In the genomic region with DNA sequence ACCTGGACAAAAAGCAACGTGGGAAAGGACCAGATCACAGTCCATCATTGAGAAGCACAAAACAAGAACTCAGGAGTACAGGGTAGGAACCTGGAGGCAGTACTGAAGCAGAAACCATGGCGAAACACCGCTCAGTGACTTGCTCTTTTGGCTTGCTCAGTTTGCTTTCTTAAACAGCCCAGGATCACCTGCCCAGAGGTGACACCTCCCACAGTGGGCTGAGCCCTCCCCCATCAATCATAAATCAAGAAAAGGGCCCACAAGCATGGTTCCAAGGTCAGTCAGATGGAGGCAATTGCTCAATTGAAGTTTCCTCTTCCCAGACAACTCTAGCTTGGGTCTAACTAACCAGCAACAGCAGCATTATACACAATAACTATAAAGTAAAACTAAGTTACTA, we compare ENCODE assay signal across 25 mouse cellular contexts. TPM values are rescaled to one million over a fixed set of nuclear protein-coding genes. Genes with fewer than 3 reads are reported as not detected.
DNase-seq lines count a peak whose midpoint lies in the region; ATAC-seq and TF ChIP-seq lines count a peak whose summit lies in the region.
"Had no signal": no experiment of that assay in that cellular context is flagged by ENCODE, and none has a peak within 500 bp of the region (broad histone marks: within the 10 kb centered on the region; RNA-seq: fewer than 3 reads in every experiment).

No protein-coding gene starts in this region.

- peak; percentile 18 for DNase-seq in liver, embryonic 11.5 days (ENCODE audit: low spot score)
- DNase-seq in cerebellum, postnatal 25 days: no peak
- DNase-seq: adrenal gland, adult 8-10 months; adrenal gland, postnatal 14 days; adrenal gland, postnatal 36 days; cerebellum, adult 11 months; cerebellum, adult 18-20 months; cerebellum, adult 8-10 months; cerebellum, adult 9-11 months; cerebellum, postnatal 14 days had no signal

- no peak overlapping the region for H3K27ac ChIP-seq in liver, embryonic 11.5 days (ENCODE audit: low read depth, low read length)
- H3K27ac ChIP-seq in liver, embryonic 12.5 days: no peak overlapping the region
- no peak overlapping the region for H3K27ac ChIP-seq in intestine, embryonic 15.5 days
- H3K27ac ChIP-seq in intestine, postnatal 0 days (ENCODE audit: low read depth, low read length): no peak overlapping the region
- H3K27ac ChIP-seq: embryonic facial prominence, embryonic 10.5 days; embryonic facial prominence, embryonic 12.5 days; forebrain, embryonic 10.5 days; forebrain, embryonic 12.5 days had no signal

- no peak overlapping the region for H3K4me3 ChIP-seq in liver, embryonic 11.5 days (ENCODE audit: low read depth, low read length)
- no peak overlapping the region for H3K4me3 ChIP-seq in liver, embryonic 12.5 days
- H3K4me3 ChIP-seq in intestine, embryonic 15.5 days (replicated peaks): no peak overlapping the region
- no peak overlapping the region for H3K4me3 ChIP-seq in intestine, postnatal 0 days (ENCODE audit: low read depth, low read length)
- H3K4me3 ChIP-seq: embryonic facial prominence, embryonic 10.5 days; embryonic facial prominence, embryonic 12.5 days; forebrain, embryonic 10.5 days; forebrain, embryonic 12.5 days had no signal

- no peak overlapping the region for H3K4me2 ChIP-seq in liver, embryonic 11.5 days
- H3K4me2 ChIP-seq in liver, embryonic 12.5 days: no peak overlapping the region
- H3K4me2 ChIP-seq in intestine, embryonic 15.5 days (replicated peaks): no peak overlapping the region
- H3K4me2 ChIP-seq in intestine, postnatal 0 days (replicated peaks; ENCODE audit: low read depth): no peak overlapping the region
- H3K4me2 ChIP-seq: embryonic facial prominence, embryonic 12.5 days; forebrain, embryonic 12.5 days had no signal

- H3K36me3 ChIP-seq in liver, embryonic 11.5 days (ENCODE audit: control insufficient read depth, insufficient read depth, low read length): no peaks in the 10 kb centered on the region
- H3K36me3 ChIP-seq in liver, embryonic 12.5 days: no peaks in the 10 kb centered on the region
- no peaks in the 10 kb centered on the region for H3K36me3 ChIP-seq in intestine, embryonic 15.5 days
- no peaks in the 10 kb centered on the region for H3K36me3 ChIP-seq in intestine, postnatal 0 days (ENCODE audit: control insufficient read depth, insufficient read depth)
- H3K36me3 ChIP-seq: embryonic facial prominence, embryonic 10.5 days; embryonic facial prominence, embryonic 12.5 days; forebrain, embryonic 10.5 days; forebrain, embryonic 12.5 days; G1E had no signal

- H3K9ac ChIP-seq in liver, embryonic 11.5 days (ENCODE audit: low read depth, low read length): no peak overlapping the region
- no peak overlapping the region for H3K9ac ChIP-seq in liver, embryonic 12.5 days
- no peak overlapping the region for H3K9ac ChIP-seq in intestine, embryonic 15.5 days
- no peak overlapping the region for H3K9ac ChIP-seq in intestine, postnatal 0 days (ENCODE audit: low read depth, low read length)
- H3K9ac ChIP-seq: embryonic facial prominence, embryonic 12.5 days; forebrain, embryonic 12.5 days had no signal

- H3K27me3 ChIP-seq in liver, embryonic 11.5 days (replicated peaks; ENCODE audit: control insufficient read depth, insufficient read depth, low read length): no peaks in the 10 kb centered on the region
- H3K27me3 ChIP-seq in liver, embryonic 12.5 days (replicated peaks): no peaks in the 10 kb centered on the region
- no peaks in the 10 kb centered on the region for H3K27me3 ChIP-seq in intestine, embryonic 15.5 days (replicated peaks)
- no peaks in the 10 kb centered on the region for H3K27me3 ChIP-seq in intestine, postnatal 0 days (replicated peaks; ENCODE audit: control insufficient read depth, insufficient read depth, low read length)
- H3K27me3 ChIP-seq: CH12.LX; embryonic facial prominence, embryonic 12.5 days; forebrain, embryonic 12.5 days had no signal

- no peak for TF ChIP-seq CTCF in intestine, postnatal 0 days (IDR thresholded peaks at IDR 0.05; ENCODE audit: low read depth)

- WGBS in liver, embryonic 11.5 days: 80% methylated on average over 3 of the region's 3 CpGs
- WGBS in liver, embryonic 12.5 days (ENCODE audit: insufficient replicate concordance): 72% methylated on average over 3 of the region's 3 CpGs
- 90% methylated on average over 3 of the region's 3 CpGs for WGBS in intestine, embryonic 15.5 days
- 70% methylated on average over 3 of the region's 3 CpGs for WGBS in intestine, postnatal 0 days

- H3K9me3 ChIP-seq in liver, embryonic 11.5 days (ENCODE audit: control insufficient read depth, low read length): no peaks in the 10 kb centered on the region
- no peaks in the 10 kb centered on the region for H3K9me3 ChIP-seq in liver, embryonic 12.5 days (replicated peaks)
- no peaks in the 10 kb centered on the region for H3K9me3 ChIP-seq in intestine, embryonic 15.5 days
- H3K9me3 ChIP-seq in intestine, postnatal 0 days (ENCODE audit: control insufficient read depth): no peaks in the 10 kb centered on the region
- H3K9me3 ChIP-seq: embryonic facial prominence, embryonic 10.5 days; embryonic facial prominence, embryonic 12.5 days; forebrain, embryonic 10.5 days; forebrain, embryonic 12.5 days; G1E had no signal

- H3K4me1 ChIP-seq in liver, embryonic 11.5 days (replicated peaks; ENCODE audit: control insufficient read depth, insufficient read depth, low read length): no peaks in the 10 kb centered on the region
- no peaks in the 10 kb centered on the region for H3K4me1 ChIP-seq in liver, embryonic 12.5 days
- H3K4me1 ChIP-seq in intestine, embryonic 15.5 days (replicated peaks): no peaks in the 10 kb centered on the region
- no peaks in the 10 kb centered on the region for H3K4me1 ChIP-seq in intestine, postnatal 0 days (replicated peaks; ENCODE audit: control insufficient read depth, insufficient read depth, low read length)
- H3K4me1 ChIP-seq: embryonic facial prominence, embryonic 10.5 days; embryonic facial prominence, embryonic 12.5 days; forebrain, embryonic 10.5 days; forebrain, embryonic 12.5 days had no signal

- no peak for ATAC-seq in liver, embryonic 11.5 days (replicated peaks; ENCODE audit: low FRiP score)
- ATAC-seq in liver, embryonic 12.5 days: no peak
- 0 out of 2 replicates have a peak, but pooled peaks have one; percentile 55 for ATAC-seq in intestine, embryonic 15.5 days
- 0 out of 2 replicates have a peak, but pooled peaks have one; percentile 38 for ATAC-seq in intestine, postnatal 0 days
- ATAC-seq in cerebellum, adult (ENCODE audit: insufficient number of reproducible peaks, low FRiP score, low TSS enrichment): no peak
- ATAC-seq: activated CD4-positive, CD25-positive, alpha-beta regulatory T cell, adult 4 months; CD4-positive, CD25-positive, alpha-beta regulatory T cell, adult 4 months; forebrain, embryonic 14.5 days; forebrain, embryonic 16.5 days; Patski had no signal

RNA-seq across cellular contexts. Expression of a gene that starts 15.5 kb away (rescaled TPM):
- polyA plus RNA-seq in liver, embryonic 11.5 days (2014; fragmentation: Nextera tagmentation; extraction: Ambion mirVana): 4.1 and 4.9 TPM in 2 replicates
- polyA plus RNA-seq in liver, embryonic 12.5 days (2016; fragmentation: Nextera tagmentation; extraction: Ambion mirVana): 1.4 and 1.7 TPM in 2 replicates
- polyA plus RNA-seq in intestine, embryonic 15.5 days (2015; fragmentation: Nextera tagmentation; extraction: Ambion mirVana): 3.5 and 4.5 TPM in 2 replicates
- 2.7 and 3.2 TPM in 2 replicates for polyA plus RNA-seq in intestine, postnatal 0 days (2015; fragmentation: Nextera tagmentation; extraction: Ambion mirVana)

RNA-seq across cellular contexts. Expression of a gene that starts 49.4 kb away (rescaled TPM):
- 0.29 and 0.30 TPM in 2 replicates for polyA plus RNA-seq in liver, embryonic 11.5 days (2014; fragmentation: Nextera tagmentation; extraction: Ambion mirVana)
- polyA plus RNA-seq in liver, embryonic 12.5 days (2016; fragmentation: Nextera tagmentation; extraction: Ambion mirVana): 0.23 and 0.37 TPM in 2 replicates
- 0.97 and 1.1 TPM in 2 replicates for polyA plus RNA-seq in intestine, embryonic 15.5 days (2015; fragmentation: Nextera tagmentation; extraction: Ambion mirVana)
- polyA plus RNA-seq in intestine, postnatal 0 days (2015; fragmentation: Nextera tagmentation; extraction: Ambion mirVana): 0.90 and 1.1 TPM in 2 replicates
- polyA plus RNA-seq: G1E had no signal

RNA-seq across cellular contexts. Expression of a gene that starts 54.5 kb away (rescaled TPM):
- polyA plus RNA-seq in liver, embryonic 11.5 days (2014; fragmentation: Nextera tagmentation; extraction: Ambion mirVana): 9.2 and 15.2 TPM in 2 replicates
- 8.1 and 8.2 TPM in 2 replicates for polyA plus RNA-seq in liver, embryonic 12.5 days (2016; fragmentation: Nextera tagmentation; extraction: Ambion mirVana)
- polyA plus RNA-seq in intestine, embryonic 15.5 days (2015; fragmentation: Nextera tagmentation; extraction: Ambion mirVana): 10.3 and 10.4 TPM in 2 replicates
- 9.3 and 10.5 TPM in 2 replicates for polyA plus RNA-seq in intestine, postnatal 0 days (2015; fragmentation: Nextera tagmentation; extraction: Ambion mirVana)

Comparison
In these comparisons a context has a peak if more than half of its experiments do, and no peak if none do; other contexts are left out.
1. ATAC-seq: peak in intestine, embryonic 15.5 days (single experiment) and intestine, postnatal 0 days (single experiment); none in liver, embryonic 11.5 days (single experiment), liver, embryonic 12.5 days (single experiment) and cerebellum, adult (single experiment).